Comparison of ENCODE assay signal across 8 mouse cellular contexts in genomic region chr15:31568581-31568996, GRCm38 (mm10). TPM values are rescaled to one million over a fixed set of nuclear protein-coding genes. Genes with fewer than 3 reads are reported as not detected.
DNase-seq lines count a peak whose midpoint lies in the region; ATAC-seq and TF ChIP-seq lines count a peak whose summit lies in the region.

No protein-coding gene starts in this region.

- no peak for ATAC-seq in limb, embryonic 11.5 days (ENCODE audit: insufficient number of reproducible peaks, low FRiP score, low TSS enrichment, low read depth)
- no peak for ATAC-seq in neural tube, embryonic 11.5 days (ENCODE audit: insufficient read depth, low FRiP score, low TSS enrichment)
- no peak for ATAC-seq in monocyte, adult 5-6 weeks (replicated peaks; ENCODE audit: insufficient number of reproducible peaks, low FRiP score, low TSS enrichment, poor library complexity, severe bottlenecking)

- peak; percentile 58 for DNase-seq in Muller cell, postnatal 12 days (ENCODE audit: inconsistent ontology term)
- DNase-seq in embryo, embryonic 9.5 days (ENCODE audit: extremely low spot score), result peak; percentile 63
- peak; percentile 55 to 76 for DNase-seq in heart, postnatal 14 days
- peak; percentile 36 for DNase-seq in limb, embryonic 11.5 days (ENCODE audit: low spot score)
- DNase-seq in neural tube, embryonic 11.5 days (ENCODE audit: low spot score), result peak; percentile 43
- DNase-seq in left cerebral cortex, adult 2 months (ENCODE audit: extremely low spot score in 1 of 2, low spot score in 2 of 2), result no peak
- no peak for DNase-seq in left cerebral cortex, postnatal 25 days (ENCODE audit: low spot score in 2 of 2)

- H3K4me2 ChIP-seq in limb, embryonic 11.5 days (ENCODE audit: low read depth, severe bottlenecking), result no peak overlapping the region
- H3K4me2 ChIP-seq in neural tube, embryonic 11.5 days (ENCODE audit: low read depth), result no peak overlapping the region

- H3K27me3 ChIP-seq in limb, embryonic 11.5 days (ENCODE audit: control insufficient read depth, insufficient read depth, low read length), result no peaks in the 10 kb centered on the region
- no peaks in the 10 kb centered on the region for H3K27me3 ChIP-seq in neural tube, embryonic 11.5 days (ENCODE audit: control insufficient read depth, insufficient read depth, low read length)

- H3K4me1 ChIP-seq in limb, embryonic 11.5 days (ENCODE audit: control insufficient read depth, insufficient read depth, low read length), result no peaks in the 10 kb centered on the region
- H3K4me1 ChIP-seq in neural tube, embryonic 11.5 days (ENCODE audit: control insufficient read depth, insufficient read depth, low read length), result 0 out of 2 replicates have a peak, but pooled peaks cover 4% of the 10 kb centered on the region

- no peaks in the 10 kb centered on the region for H3K9me3 ChIP-seq in limb, embryonic 11.5 days (ENCODE audit: control insufficient read depth, low read length)
- H3K9me3 ChIP-seq in neural tube, embryonic 11.5 days (ENCODE audit: control insufficient read depth, low read length), result no peaks in the 10 kb centered on the region

- intact Hi-C loops in heart, postnatal 14 days (cut with DNase I), result no loop called here
- intact Hi-C loops in left cerebral cortex, adult 2 months (cut with DNase I), result no loop called here
- intact Hi-C loops in left cerebral cortex, postnatal 25 days (cut with DNase I), result no loop called here

- H3K27ac ChIP-seq in limb, embryonic 11.5 days (replicated peaks; ENCODE audit: low read depth, low read length), result no peak overlapping the region
- no peak overlapping the region for H3K27ac ChIP-seq in neural tube, embryonic 11.5 days (ENCODE audit: low read depth, low read length)
- no peak overlapping the region for H3K27ac ChIP-seq in left cerebral cortex, adult 2 months

- no peak overlapping the region; the same call in 1 of the 2 replicates for H3K9ac ChIP-seq in limb, embryonic 11.5 days (ENCODE audit: low read length)
- H3K9ac ChIP-seq in neural tube, embryonic 11.5 days (ENCODE audit: low read length), result no peak overlapping the region

- H3K36me3 ChIP-seq in limb, embryonic 11.5 days (ENCODE audit: control insufficient read depth, insufficient read depth, low read length), result no peaks in the 10 kb centered on the region
- no peaks in the 10 kb centered on the region for H3K36me3 ChIP-seq in neural tube, embryonic 11.5 days (ENCODE audit: control insufficient read depth, insufficient read depth, low read length)

- no peak for TF ChIP-seq CTCF in left cerebral cortex, adult 2 months (IDR thresholded peaks at IDR 0.05)

- no peak overlapping the region for H3K4me3 ChIP-seq in limb, embryonic 11.5 days (ENCODE audit: low read depth, low read length)
- no peak overlapping the region for H3K4me3 ChIP-seq in neural tube, embryonic 11.5 days (ENCODE audit: low read depth, low read length)
- H3K4me3 ChIP-seq in left cerebral cortex, adult 2 months, result no peak overlapping the region

- 19% methylated on average over 12 of the region's 12 CpGs for WGBS in limb, embryonic 11.5 days
- 25% methylated on average over 12 of the region's 12 CpGs for WGBS in neural tube, embryonic 11.5 days

RNA-seq across cellular contexts. Expression of gene Cmbl, which starts 3.4 kb away (rescaled TPM):
- 10 to 100 TPM; 25.6 to 26.5 TPM for total RNA-seq in heart, postnatal 14 days (2021)
- 0.54 and 1.1 TPM in 2 replicates for polyA plus RNA-seq in limb, embryonic 11.5 days (2014; fragmentation: Nextera tagmentation; extraction: Ambion mirVana)
- 1.9 and 2.2 TPM in 2 replicates for polyA plus RNA-seq in neural tube, embryonic 11.5 days (2014; fragmentation: Nextera tagmentation; extraction: Ambion mirVana)
- not detected in 3 replicates for total RNA-seq in monocyte, adult 5-6 weeks (2017)
- 10 to 100 TPM; 15.7 to 17.9 TPM for total RNA-seq in left cerebral cortex, adult 2 months (2021)
- 10 to 100 TPM; 14.5 to 16.3 TPM for total RNA-seq in left cerebral cortex, postnatal 25 days (2021)

RNA-seq across cellular contexts. Expression of gene Cct5, which starts 33.0 kb away (rescaled TPM):
- total RNA-seq in heart, postnatal 14 days (2021), result 100 to 1,000 TPM; 144 to 154 TPM
- polyA plus RNA-seq in limb, embryonic 11.5 days (2014; fragmentation: Nextera tagmentation; extraction: Ambion mirVana), result 725 and 743 TPM in 2 replicates
- 717 and 722 TPM in 2 replicates for polyA plus RNA-seq in neural tube, embryonic 11.5 days (2014; fragmentation: Nextera tagmentation; extraction: Ambion mirVana)
- total RNA-seq in monocyte, adult 5-6 weeks (2017), result 214 to 246 TPM (median 236 TPM) in 3 replicates
- 100 to 1,000 TPM; 173 to 182 TPM for total RNA-seq in left cerebral cortex, adult 2 months (2021)
- total RNA-seq in left cerebral cortex, postnatal 25 days (2021), result 100 to 1,000 TPM; 183 to 197 TPM

RNA-seq across cellular contexts. Expression of gene Fam173b, which starts 33.1 kb away (rescaled TPM):
- 10 to 100 TPM; 17.1 to 19.9 TPM for total RNA-seq in heart, postnatal 14 days (2021)
- polyA plus RNA-seq in limb, embryonic 11.5 days (2014; fragmentation: Nextera tagmentation; extraction: Ambion mirVana), result 14.5 and 16.6 TPM in 2 replicates
- polyA plus RNA-seq in neural tube, embryonic 11.5 days (2014; fragmentation: Nextera tagmentation; extraction: Ambion mirVana), result 13.6 and 15.8 TPM in 2 replicates
- total RNA-seq in monocyte, adult 5-6 weeks (2017), result 6.8 to 10.1 TPM (median 7.3 TPM) in 3 replicates
- total RNA-seq in left cerebral cortex, adult 2 months (2021), result 10 to 100 TPM; 11.3 to 12.1 TPM
- total RNA-seq in left cerebral cortex, postnatal 25 days (2021), result 10 to 100 TPM; 11.4 to 11.8 TPM

RNA-seq across cellular contexts. Expression of gene March6, which starts 37.7 kb away (rescaled TPM):
- total RNA-seq in heart, postnatal 14 days (2021), result 100 to 1,000 TPM; 106 to 108 TPM
- polyA plus RNA-seq in limb, embryonic 11.5 days (2014; fragmentation: Nextera tagmentation; extraction: Ambion mirVana), result 40.5 and 41.5 TPM in 2 replicates
- polyA plus RNA-seq in neural tube, embryonic 11.5 days (2014; fragmentation: Nextera tagmentation; extraction: Ambion mirVana), result 53.8 and 54.1 TPM in 2 replicates
- 34.1 to 61.0 TPM (median 34.3 TPM) in 3 replicates for total RNA-seq in monocyte, adult 5-6 weeks (2017)
- total RNA-seq in left cerebral cortex, adult 2 months (2021), result 100 to 1,000 TPM; 191 to 204 TPM
- 100 to 1,000 TPM; 196 to 206 TPM for total RNA-seq in left cerebral cortex, postnatal 25 days (2021)

Comparison
In these comparisons a context has a peak if more than half of its experiments do, and no peak if none do; other contexts are left out.
1. DNase-seq: peak in Muller cell, postnatal 12 days (single experiment), embryo, embryonic 9.5 days (single experiment), heart, postnatal 14 days (2 of 2), limb, embryonic 11.5 days (single experiment) and neural tube, embryonic 11.5 days (single experiment); none in left cerebral cortex, adult 2 months (0 of 2) and left cerebral cortex, postnatal 25 days (0 of 2).
2. RNA of gene Cmbl, which starts 3.4 kb away (total RNA-seq): 25.6 to 26.5 TPM in heart, postnatal 14 days, 15.7 to 17.9 TPM in left cerebral cortex, adult 2 months and 14.5 to 16.3 TPM in left cerebral cortex, postnatal 25 days; not detected in monocyte, adult 5-6 weeks; every median in the first group is over 10 times any median in the second.